21 mouse cellular contexts compared by ENCODE assay signal in genomic region chr5:92404400-92404678, GRCm38 (mm10). TPM values are rescaled to one million over a fixed set of nuclear protein-coding genes. Genes with fewer than 3 reads are reported as not detected.
A peak's percentile ranks its signal among the peaks of the same experiment; 100 is the strongest.
DNase-seq lines count a peak whose midpoint lies in the region; ATAC-seq lines count a peak whose summit lies in the region.
"Had no signal": no experiment of that assay in that cellular context is flagged by ENCODE, and none has a peak within 500 bp of the region (broad histone marks: within the 10 kb centered on the region; RNA-seq: fewer than 3 reads in every experiment).

No protein-coding gene starts in this region.

- 35% methylated on average over 2 of the region's 2 CpGs for WGBS in forebrain, embryonic 15.5 days
- 26% methylated on average over 2 of the region's 2 CpGs for WGBS in forebrain, embryonic 13.5 days
- WGBS in neural tube, embryonic 11.5 days, result 14% methylated on average over 2 of the region's 2 CpGs
- 24% methylated on average over 2 of the region's 2 CpGs for WGBS in neural tube, embryonic 15.5 days
- 8% methylated on average over 2 of the region's 2 CpGs for WGBS in embryonic facial prominence, embryonic 12.5 days
- 9% methylated on average over 2 of the region's 2 CpGs for WGBS in limb, embryonic 12.5 days

- no peak overlapping the region for H3K27ac ChIP-seq in forebrain, embryonic 15.5 days (replicated peaks)
- H3K27ac ChIP-seq in forebrain, embryonic 13.5 days, result no peak overlapping the region
- H3K27ac ChIP-seq in neural tube, embryonic 11.5 days (ENCODE audit: low read depth, low read length), result no peak overlapping the region
- H3K27ac ChIP-seq in neural tube, embryonic 15.5 days (replicated peaks), result no peak overlapping the region
- H3K27ac ChIP-seq in embryonic facial prominence, embryonic 12.5 days, result no peak overlapping the region
- no peak overlapping the region; the same call in 1 of the 2 replicates for H3K27ac ChIP-seq in limb, embryonic 12.5 days
- H3K27ac ChIP-seq: heart, adult 2 months; heart, embryonic 15.5 days; hindbrain, embryonic 15.5 days had no signal

- H3K4me1 ChIP-seq in forebrain, embryonic 15.5 days, result peaks cover 9% of the 10 kb centered on the region; the same call in 1 of the 2 replicates
- H3K4me1 ChIP-seq in forebrain, embryonic 13.5 days, result peaks cover 9% of the 10 kb centered on the region; the same call in 1 of the 2 replicates
- peaks cover 3% of the 10 kb centered on the region; the same call in 1 of the 2 replicates for H3K4me1 ChIP-seq in neural tube, embryonic 11.5 days (ENCODE audit: control insufficient read depth, insufficient read depth, low read length)
- peaks cover 3% of the 10 kb centered on the region; the same call in 1 of the 2 replicates for H3K4me1 ChIP-seq in neural tube, embryonic 15.5 days
- H3K4me1 ChIP-seq in embryonic facial prominence, embryonic 12.5 days, result peaks cover 15% of the 10 kb centered on the region; the same call in 1 of the 2 replicates
- peaks cover 13% of the 10 kb centered on the region for H3K4me1 ChIP-seq in limb, embryonic 12.5 days (replicated peaks)
- H3K4me1 ChIP-seq: heart, embryonic 15.5 days; hindbrain, embryonic 15.5 days had no signal

- H3K36me3 ChIP-seq in forebrain, embryonic 15.5 days, result no peaks in the 10 kb centered on the region
- H3K36me3 ChIP-seq in forebrain, embryonic 13.5 days (ENCODE audit: poor library complexity, severe bottlenecking), result no peaks in the 10 kb centered on the region
- no peaks in the 10 kb centered on the region for H3K36me3 ChIP-seq in neural tube, embryonic 11.5 days (ENCODE audit: control insufficient read depth, insufficient read depth, low read length)
- H3K36me3 ChIP-seq in neural tube, embryonic 15.5 days, result no peaks in the 10 kb centered on the region
- no peaks in the 10 kb centered on the region for H3K36me3 ChIP-seq in embryonic facial prominence, embryonic 12.5 days
- H3K36me3 ChIP-seq in limb, embryonic 12.5 days, result no peaks in the 10 kb centered on the region
- H3K36me3 ChIP-seq: heart, embryonic 15.5 days; hindbrain, embryonic 15.5 days had no signal

- 0 out of 2 replicates have a peak, but pooled peaks have one; percentile 51 for ATAC-seq in forebrain, embryonic 15.5 days (replicated peaks)
- no peak for ATAC-seq in forebrain, embryonic 13.5 days
- 0 out of 2 replicates have a peak, but pooled peaks have one; percentile 23 for ATAC-seq in neural tube, embryonic 11.5 days (ENCODE audit: insufficient read depth, low FRiP score, low TSS enrichment)
- no peak for ATAC-seq in neural tube, embryonic 15.5 days (ENCODE audit: low FRiP score)
- peak; percentile 13; the same call in 1 of the 2 replicates for ATAC-seq in embryonic facial prominence, embryonic 12.5 days (ENCODE audit: insufficient number of reproducible peaks, insufficient read depth, low FRiP score, low TSS enrichment)
- ATAC-seq in limb, embryonic 12.5 days (ENCODE audit: insufficient number of reproducible peaks, insufficient read depth, low FRiP score, low TSS enrichment, low read depth), result no peak; the same call in 1 of the 2 replicates
- ATAC-seq in erythroid progenitor cell, adult 5-6 weeks (replicated peaks; ENCODE audit: low FRiP score, poor library complexity, severe bottlenecking), result no peak
- ATAC-seq: activated CD4-positive, CD25-positive, alpha-beta regulatory T cell, adult 4 months; Patski had no signal

- H3K9me3 ChIP-seq in forebrain, embryonic 15.5 days, result no peaks in the 10 kb centered on the region
- no peaks in the 10 kb centered on the region for H3K9me3 ChIP-seq in forebrain, embryonic 13.5 days (replicated peaks)
- no peaks in the 10 kb centered on the region for H3K9me3 ChIP-seq in neural tube, embryonic 11.5 days (ENCODE audit: control insufficient read depth, low read length)
- no peaks in the 10 kb centered on the region for H3K9me3 ChIP-seq in neural tube, embryonic 15.5 days (replicated peaks)
- H3K9me3 ChIP-seq in embryonic facial prominence, embryonic 12.5 days, result no peaks in the 10 kb centered on the region
- no peaks in the 10 kb centered on the region for H3K9me3 ChIP-seq in limb, embryonic 12.5 days
- H3K9me3 ChIP-seq: heart, embryonic 15.5 days; hindbrain, embryonic 15.5 days had no signal

- no peaks in the 10 kb centered on the region for H3K27me3 ChIP-seq in forebrain, embryonic 15.5 days
- H3K27me3 ChIP-seq in forebrain, embryonic 13.5 days, result no peaks in the 10 kb centered on the region
- H3K27me3 ChIP-seq in neural tube, embryonic 11.5 days (ENCODE audit: control insufficient read depth, insufficient read depth, low read length), result no peaks in the 10 kb centered on the region
- no peaks in the 10 kb centered on the region for H3K27me3 ChIP-seq in neural tube, embryonic 15.5 days (replicated peaks)
- H3K27me3 ChIP-seq in embryonic facial prominence, embryonic 12.5 days, result no peaks in the 10 kb centered on the region
- no peaks in the 10 kb centered on the region for H3K27me3 ChIP-seq in limb, embryonic 12.5 days
- H3K27me3 ChIP-seq: heart, embryonic 15.5 days; hindbrain, embryonic 15.5 days; Patski had no signal

- no peak overlapping the region for H3K9ac ChIP-seq in forebrain, embryonic 15.5 days (replicated peaks)
- H3K9ac ChIP-seq in forebrain, embryonic 13.5 days, result no peak overlapping the region
- no peak overlapping the region; the same call in 1 of the 2 replicates for H3K9ac ChIP-seq in neural tube, embryonic 11.5 days (ENCODE audit: low read length)
- H3K9ac ChIP-seq in neural tube, embryonic 15.5 days (replicated peaks), result no peak overlapping the region
- H3K9ac ChIP-seq in embryonic facial prominence, embryonic 12.5 days, result no peak overlapping the region
- no peak overlapping the region for H3K9ac ChIP-seq in limb, embryonic 12.5 days (replicated peaks)
- H3K9ac ChIP-seq: heart, embryonic 15.5 days; hindbrain, embryonic 15.5 days had no signal

- no peak overlapping the region for H3K4me3 ChIP-seq in forebrain, embryonic 15.5 days
- no peak overlapping the region for H3K4me3 ChIP-seq in forebrain, embryonic 13.5 days
- H3K4me3 ChIP-seq in neural tube, embryonic 11.5 days (ENCODE audit: low read depth, low read length), result no peak overlapping the region
- H3K4me3 ChIP-seq in neural tube, embryonic 15.5 days (replicated peaks), result no peak overlapping the region
- H3K4me3 ChIP-seq in embryonic facial prominence, embryonic 12.5 days, result no peak overlapping the region
- H3K4me3 ChIP-seq in limb, embryonic 12.5 days (replicated peaks), result no peak overlapping the region
- H3K4me3 ChIP-seq: heart, adult 2 months; heart, embryonic 15.5 days; hindbrain, embryonic 15.5 days had no signal

- no peak overlapping the region for H3K4me2 ChIP-seq in forebrain, embryonic 15.5 days (replicated peaks)
- no peak overlapping the region; the same call in 1 of the 2 replicates for H3K4me2 ChIP-seq in forebrain, embryonic 13.5 days
- H3K4me2 ChIP-seq in neural tube, embryonic 11.5 days (ENCODE audit: low read depth), result no peak overlapping the region
- no peak overlapping the region for H3K4me2 ChIP-seq in neural tube, embryonic 15.5 days
- no peak overlapping the region for H3K4me2 ChIP-seq in embryonic facial prominence, embryonic 12.5 days (replicated peaks)
- peak overlapping the region; percentile 13 for H3K4me2 ChIP-seq in limb, embryonic 12.5 days
- H3K4me2 ChIP-seq: heart, embryonic 11.5 days; heart, embryonic 15.5 days; hindbrain, embryonic 15.5 days had no signal

- no peak for DNase-seq in neural tube, embryonic 11.5 days (ENCODE audit: low spot score)
- no peak for DNase-seq in yolk sac, embryonic 10.5 days (ENCODE audit: low spot score)
- DNase-seq: adrenal gland, postnatal 14 days; cerebellum, adult 11-12 months; cerebellum, adult 9-11 months; cerebellum, postnatal 36 days; gastrocnemius, postnatal 10 days; heart, adult 2 months; heart, postnatal 14 days had no signal

RNA-seq across cellular contexts. Expression of gene Nup54, which starts 30.7 kb away (rescaled TPM):
- 55.7 and 60.0 TPM in 2 replicates for polyA plus RNA-seq in forebrain, embryonic 15.5 days (2015; fragmentation: Nextera tagmentation; extraction: Ambion mirVana)
- polyA plus RNA-seq in forebrain, embryonic 13.5 days (2015; fragmentation: Nextera tagmentation; extraction: Ambion mirVana), result 56.1 and 62.2 TPM in 2 replicates
- polyA plus RNA-seq in neural tube, embryonic 11.5 days (2014; fragmentation: Nextera tagmentation; extraction: Ambion mirVana), result 64.2 and 67.0 TPM in 2 replicates
- 49.2 and 50.6 TPM in 2 replicates for polyA plus RNA-seq in neural tube, embryonic 15.5 days (2015; fragmentation: Nextera tagmentation; extraction: Ambion mirVana)
- polyA plus RNA-seq in embryonic facial prominence, embryonic 12.5 days (2016; fragmentation: Nextera tagmentation; extraction: Ambion mirVana), result 57.0 and 61.1 TPM in 2 replicates
- polyA plus RNA-seq in limb, embryonic 12.5 days (2016; fragmentation: Nextera tagmentation; extraction: Ambion mirVana), result 66.8 and 68.1 TPM in 2 replicates
- total RNA-seq in erythroid progenitor cell, adult 5-6 weeks (2015; ENCODE audit: low replicate concordance), result 22.3 and 32.3 TPM in 2 replicates
- total RNA-seq in erythroid progenitor cell, adult 5-6 weeks (2017; ENCODE audit: low replicate concordance), result 16.3 and 19.8 TPM in 2 replicates

RNA-seq across cellular contexts. Expression of gene Cxcl10, which starts 55.6 kb away (rescaled TPM):
- 0.20 TPM in 1 of 2 replicates, not detected in the other for polyA plus RNA-seq in forebrain, embryonic 15.5 days (2015; fragmentation: Nextera tagmentation; extraction: Ambion mirVana)
- polyA plus RNA-seq in forebrain, embryonic 13.5 days (2015; fragmentation: Nextera tagmentation; extraction: Ambion mirVana), result 0.22 TPM in 1 of 2 replicates, not detected in the other
- polyA plus RNA-seq in neural tube, embryonic 11.5 days (2014; fragmentation: Nextera tagmentation; extraction: Ambion mirVana), result 0.59 TPM in 1 of 2 replicates, not detected in the other
- polyA plus RNA-seq in neural tube, embryonic 15.5 days (2015; fragmentation: Nextera tagmentation; extraction: Ambion mirVana), result 0.18 and 10.9 TPM in 2 replicates
- polyA plus RNA-seq in embryonic facial prominence, embryonic 12.5 days (2016; fragmentation: Nextera tagmentation; extraction: Ambion mirVana), result 0.29 and 0.34 TPM in 2 replicates
- 0.29 and 0.32 TPM in 2 replicates for polyA plus RNA-seq in limb, embryonic 12.5 days (2016; fragmentation: Nextera tagmentation; extraction: Ambion mirVana)
- 6.1 and 18.4 TPM in 2 replicates for total RNA-seq in erythroid progenitor cell, adult 5-6 weeks (2015; ENCODE audit: low replicate concordance)
- total RNA-seq in erythroid progenitor cell, adult 5-6 weeks (2017; ENCODE audit: low replicate concordance), result 1.7 and 2.8 TPM in 2 replicates
- polyA plus RNA-seq: forebrain, embryonic 16.5 days had no signal

Comparison
In these comparisons a context has a peak if more than half of its experiments do, and no peak if none do; other contexts are left out.
1. ATAC-seq: peak in forebrain, embryonic 15.5 days (single experiment), neural tube, embryonic 11.5 days (single experiment) and embryonic facial prominence, embryonic 12.5 days (single experiment); none in forebrain, embryonic 13.5 days (single experiment), neural tube, embryonic 15.5 days (single experiment), limb, embryonic 12.5 days (single experiment) and erythroid progenitor cell, adult 5-6 weeks (single experiment).